Mouse (Mus musculus) liver, embryonic 16.5 days (tissue): ENCODE data around the gene Rab32. TPM values are rescaled to one million over a fixed set of nuclear protein-coding genes. Genes with fewer than 3 reads are reported as not detected.

ENCODE experiments used
- ATAC-seq: fragments of 200-750 bp; cut with Nextera tagmentation; 2 replicates; pipeline ENCODE4 v1.8.0; 2017; ENCODE audit warnings: low read depth, mild to moderate bottlenecking, moderate number of reproducible peaks, moderate library complexity
- H3K27ac ChIP-seq: fragments of 300-500 bp; sonication (generic); 2 replicates; pipeline ENCODE4 v1.5.1; 2014; ENCODE audit warnings: mild to moderate bottlenecking, low read length
- H3K27me3 ChIP-seq: fragments of 300-500 bp; sonication (generic); 2 replicates; pipeline ENCODE4 v1.6.1; 2014; ENCODE audit warnings: low read depth, low read length, mixed read lengths; ENCODE audit not compliant: control insufficient read depth, insufficient read depth
- H3K36me3 ChIP-seq: fragments of 300-500 bp; sonication (generic); 2 replicates; pipeline ENCODE4 v1.6.1; 2014; ENCODE audit warnings: mild to moderate bottlenecking; ENCODE audit not compliant: control insufficient read depth, insufficient read depth
- H3K4me1 ChIP-seq: fragments of 300-500 bp; sonication (generic); 2 replicates; pipeline ENCODE4 v1.6.1; 2014; ENCODE audit warnings: low read depth, low read length, mixed read lengths; ENCODE audit not compliant: control insufficient read depth
- H3K4me2 ChIP-seq: fragments of 300-500 bp; sonication (generic); 2 replicates; pipeline ENCODE4 v1.6.1; 2014; ENCODE audit warnings: low read depth, low read length, mixed read lengths
- H3K4me3 ChIP-seq: fragments of 300-500 bp; sonication (generic); 2 replicates; pipeline ENCODE4 v1.5.1; 2014; ENCODE audit warnings: low read depth, mild to moderate bottlenecking, low read length
- H3K9ac ChIP-seq: fragments of 300-500 bp; sonication (generic); 2 replicates; pipeline ENCODE4 v1.6.1; 2014; ENCODE audit warnings: low read depth, low read length
- H3K9me3 ChIP-seq: fragments of 300-500 bp; sonication (generic); replicated peaks from 2 replicates; pipeline ENCODE4 v1.6.1; 2016; ENCODE audit warnings: low read length; ENCODE audit not compliant: control insufficient read depth
- WGBS: fragments of 180-500 bp; shearing (Covaris S2); extraction: QIAGEN DNeasy Blood & Tissue Kit; methylation state at CpG from one replicate; pipeline ENCODE4 v1.1.7; 2014; ENCODE audit not compliant: insufficient replicate concordance; 5-methylcytosine and 5-hydroxymethylcytosine counted together
- polyA plus RNA-seq: library from polyadenylated mRNA; unstranded; fragments of >200 nt; fragmentation: Nextera tagmentation; extraction: Ambion mirVana; gene quantifications from 2 replicates; pipeline ENCODE4 v1.2.1, GENCODE M21; 2015

The Rab32 gene
- polyA plus RNA-seq, 1 experiment from 2014 or later = 21.3 TPM

DNA sequence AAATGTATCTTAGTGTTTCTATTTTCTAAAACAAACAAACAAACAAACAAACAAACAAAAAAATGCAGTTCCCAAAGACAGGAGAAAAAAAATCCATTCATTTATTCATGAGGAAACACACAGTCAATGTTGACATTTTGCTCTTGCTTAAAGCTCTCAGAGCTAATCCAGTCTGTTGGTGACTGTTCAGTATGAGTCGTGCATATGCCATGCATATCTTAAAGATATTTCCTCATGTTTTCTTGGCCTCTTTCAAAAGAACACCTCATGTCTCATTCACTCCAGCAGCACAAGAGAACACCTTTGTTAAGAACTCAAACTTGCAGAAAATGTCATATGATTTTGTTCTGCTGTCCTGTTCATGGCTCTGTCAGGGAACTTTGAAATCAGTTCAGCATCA, 7.9 kb downstream of the Rab32 start:
- H3K4me3 ChIP-seq = no peak overlapping the region
- no peaks in the 10 kb centered on the region for H3K9me3 ChIP-seq
- H3K27me3 ChIP-seq = no peaks in the 10 kb centered on the region
- no peak overlapping the region for H3K4me2 ChIP-seq
- H3K27ac ChIP-seq = no peak overlapping the region
- H3K4me1 ChIP-seq = no peaks in the 10 kb centered on the region
- no peak for ATAC-seq
- H3K9ac ChIP-seq = no peak overlapping the region
- H3K36me3 ChIP-seq = no peaks in the 10 kb centered on the region
- WGBS = 63% methylated on average over 1 of the region's 1 CpGs

DNA sequence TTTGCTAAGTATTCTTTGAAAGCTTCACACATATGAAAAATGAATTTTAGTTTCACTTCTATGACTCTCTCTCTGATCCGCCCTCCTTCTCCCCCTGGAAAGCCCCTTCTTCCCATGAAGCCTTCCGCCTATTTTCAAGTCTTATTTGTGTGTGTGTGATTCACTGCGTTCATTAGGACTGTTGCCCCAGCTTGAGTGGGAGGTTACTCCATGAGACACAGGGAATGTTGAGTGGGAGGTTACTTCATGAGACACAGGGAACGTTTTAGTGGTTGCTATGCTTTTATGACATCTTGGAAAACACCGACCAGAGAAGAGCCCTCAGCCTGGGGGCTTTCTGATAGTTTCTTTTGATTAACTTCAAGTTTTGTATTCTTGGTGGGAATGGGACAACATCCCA, 11.4 kb downstream of the Rab32 start:
- no peaks in the 10 kb centered on the region for H3K4me1 ChIP-seq
- no peak overlapping the region for H3K27ac ChIP-seq
- H3K9me3 ChIP-seq = no peaks in the 10 kb centered on the region
- no peaks in the 10 kb centered on the region for H3K27me3 ChIP-seq
- no peaks in the 10 kb centered on the region for H3K36me3 ChIP-seq
- no peak overlapping the region for H3K4me2 ChIP-seq
- H3K4me3 ChIP-seq = no peak overlapping the region
- ATAC-seq = no peak
- WGBS = 65% methylated on average over 5 of the region's 5 CpGs
- H3K9ac ChIP-seq = no peak overlapping the region

DNA sequence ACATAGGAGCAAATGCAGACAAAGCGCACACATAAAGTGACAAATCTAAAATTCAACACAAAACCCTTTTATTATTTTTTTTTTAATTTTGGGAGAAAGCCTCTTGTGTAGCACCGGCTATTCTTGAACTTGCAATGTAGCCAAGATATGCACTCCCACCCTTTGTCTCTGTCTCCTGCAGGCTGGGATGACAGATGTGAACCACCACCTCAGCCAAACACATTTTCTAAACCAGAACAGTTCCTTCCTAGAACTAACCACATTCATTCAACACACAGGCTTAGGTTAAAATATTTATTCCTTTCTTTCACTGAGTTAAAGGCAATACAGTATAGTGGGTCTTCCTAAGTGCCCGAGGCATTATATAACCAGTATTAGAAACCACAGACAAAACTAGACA, 13.1 kb downstream of the Rab32 start:
- Histone ChIP-seq H3K27ac (no peak overlapping the region), H3K36me3 (no peaks in the 10 kb centered on the region), H3K4me1 (no peaks in the 10 kb centered on the region), H3K4me3 (no peak overlapping the region), H3K4me2 (no peak overlapping the region), H3K9me3 (no peaks in the 10 kb centered on the region), H3K27me3 (no peaks in the 10 kb centered on the region), H3K9ac (no peak overlapping the region)
- no peak for ATAC-seq
- WGBS = 71% methylated on average over 3 of the region's 3 CpGs

Other genes starting within 250 kb of the Rab32 start
- 0.53 and 0.54 TPM in 2 replicates for gene Adgb, start 85.9 kb downstream of the Rab32 start, polyA plus RNA-seq
- gene Gm10944, start 123.1 kb upstream of the Rab32 start, polyA plus RNA-seq = not detected in 2 replicates